Comparison of ENCODE assay signal across 20 mouse cellular contexts in genomic region chr11:102268520-102269244, GRCm38 (mm10). TPM values are rescaled to one million over a fixed set of nuclear protein-coding genes. Genes with fewer than 3 reads are reported as not detected.
DNase-seq lines count a peak whose midpoint lies in the region; ATAC-seq and TF ChIP-seq lines count a peak whose summit lies in the region.
"Had no signal": no experiment of that assay in that cellular context is flagged by ENCODE, and none has a peak within 500 bp of the region (broad histone marks: within the 10 kb centered on the region; RNA-seq: fewer than 3 reads in every experiment).

Asb16 (plus strand) TSS chr11:102268743.

- no peak within 1 kb of the TSS; the same call in 1 of the 2 replicates for H3K9ac ChIP-seq in heart, embryonic 14.5 days (ENCODE audit: low read length)
- H3K9ac ChIP-seq in neural tube, embryonic 14.5 days (replicated peaks; ENCODE audit: low read depth, low read length), result no peak within 1 kb of the TSS
- H3K9ac ChIP-seq in forebrain, postnatal 0 days, result no peak within 1 kb of the TSS
- H3K9ac ChIP-seq: kidney, embryonic 15.5 days; limb, embryonic 15.5 days; lung, embryonic 14.5 days had no signal

- peaks cover 7% of the 10 kb centered on the region; the same call in 1 of the 2 replicates for H3K36me3 ChIP-seq in heart, embryonic 14.5 days (ENCODE audit: control insufficient read depth, insufficient read depth, low read length)
- no peaks in the 10 kb centered on the region for H3K36me3 ChIP-seq in neural tube, embryonic 14.5 days (ENCODE audit: control insufficient read depth, insufficient read depth, low read length)
- no peaks in the 10 kb centered on the region for H3K36me3 ChIP-seq in forebrain, postnatal 0 days (ENCODE audit: insufficient read depth)
- H3K36me3 ChIP-seq: limb, embryonic 15.5 days had no signal

- no peaks in the 10 kb centered on the region for H3K27me3 ChIP-seq in heart, embryonic 14.5 days (ENCODE audit: control insufficient read depth, insufficient read depth, low read length)
- no peaks in the 10 kb centered on the region for H3K27me3 ChIP-seq in neural tube, embryonic 14.5 days (ENCODE audit: control insufficient read depth, insufficient read depth, low read length)
- H3K27me3 ChIP-seq in forebrain, postnatal 0 days (ENCODE audit: insufficient read depth, low read length), result no peaks in the 10 kb centered on the region
- H3K27me3 ChIP-seq: kidney, embryonic 15.5 days; limb, embryonic 15.5 days had no signal

- WGBS in heart, embryonic 14.5 days, result 84% methylated on average over 12 of the region's 12 CpGs
- 78% methylated on average over 12 of the region's 12 CpGs for WGBS in neural tube, embryonic 14.5 days
- WGBS in forebrain, postnatal 0 days, result 86% methylated on average over 12 of the region's 12 CpGs

- 0 out of 4 replicates have a peak within 1 kb of the TSS, but pooled peaks of 1 of the 2 experiments have one; percentile 19 for H3K27ac ChIP-seq in heart, embryonic 14.5 days (replicated peaks in 1 of 2; ENCODE audit: control insufficient read depth in 1 of 2, insufficient read depth in 1 of 2, low read depth in 2 of 2, low read length in 2 of 2)
- no peak within 1 kb of the TSS for H3K27ac ChIP-seq in neural tube, embryonic 14.5 days (ENCODE audit: low read depth, low read length)
- H3K27ac ChIP-seq in forebrain, postnatal 0 days (ENCODE audit: low read depth, low read length), result no peak within 1 kb of the TSS
- H3K27ac ChIP-seq: layer of hippocampus, adult 2 months; left cerebral cortex, adult 2 months; limb, embryonic 15.5 days had no signal

- DNase-seq in heart, adult 11 months, result no peak
- no peak for DNase-seq in neural tube, embryonic 10.5 days (ENCODE audit: extremely low spot score, low spot score)
- peak in 1 of 2 experiments; percentile 45 for DNase-seq in gastrocnemius, postnatal 36 days
- no peak for DNase-seq in forebrain, postnatal 0 days
- DNase-seq in c-Kit-positive CD71-positive TER-119-positive erythroid progenitor cells, embryonic 14.5 days (ENCODE audit: low spot score), result no peak
- DNase-seq: adrenal gland, adult 2 months; cerebellum, adult 2 months; heart, postnatal 4 days; lung, embryonic 14.5 days; right cerebral cortex, adult 18-20 months; thymus, postnatal 25 days had no signal

- no peak for TF ChIP-seq CTCF in forebrain, postnatal 0 days (IDR thresholded peaks at IDR 0.05; ENCODE audit: low read depth)

- peaks cover 12 to 16% of the 10 kb centered on the region in 2 experiments for H3K4me1 ChIP-seq in heart, embryonic 14.5 days (ENCODE audit: control insufficient read depth in 2 of 2, insufficient read depth in 2 of 2, low read length in 2 of 2)
- no peaks in the 10 kb centered on the region for H3K4me1 ChIP-seq in neural tube, embryonic 14.5 days (ENCODE audit: control insufficient read depth, insufficient read depth, low read length)
- H3K4me1 ChIP-seq in forebrain, postnatal 0 days (ENCODE audit: insufficient read depth), result no peaks in the 10 kb centered on the region

- H3K4me2 ChIP-seq in heart, embryonic 14.5 days (ENCODE audit: low read length), result 0 out of 2 replicates have a peak within 1 kb of the TSS, but pooled peaks have one; percentile 31
- H3K4me2 ChIP-seq in neural tube, embryonic 14.5 days (ENCODE audit: low read depth, low read length), result 0 out of 2 replicates have a peak within 1 kb of the TSS, but pooled peaks have one; percentile 12
- no peak within 1 kb of the TSS for H3K4me2 ChIP-seq in forebrain, postnatal 0 days (ENCODE audit: low read depth)

- H3K4me3 ChIP-seq in heart, embryonic 14.5 days (ENCODE audit: control insufficient read depth in 1 of 2, insufficient read depth in 1 of 2, low read depth in 1 of 2, low read length in 2 of 2), result no peak within 1 kb of the TSS
- no peak within 1 kb of the TSS for H3K4me3 ChIP-seq in neural tube, embryonic 14.5 days (ENCODE audit: low read depth, low read length)
- H3K4me3 ChIP-seq in forebrain, postnatal 0 days (ENCODE audit: low read depth, low read length), result no peak within 1 kb of the TSS
- H3K4me3 ChIP-seq: kidney, embryonic 15.5 days; layer of hippocampus, adult 2 months; left cerebral cortex, adult 2 months; limb, embryonic 15.5 days had no signal

- no peaks in the 10 kb centered on the region for H3K9me3 ChIP-seq in heart, embryonic 14.5 days (ENCODE audit: control insufficient read depth, low read length)
- no peaks in the 10 kb centered on the region for H3K9me3 ChIP-seq in neural tube, embryonic 14.5 days (ENCODE audit: control insufficient read depth, low read length)
- no peaks in the 10 kb centered on the region for H3K9me3 ChIP-seq in forebrain, postnatal 0 days (ENCODE audit: low read length)
- H3K9me3 ChIP-seq: G1E; kidney, embryonic 15.5 days; limb, embryonic 15.5 days had no signal

- intact Hi-C loops in gastrocnemius, postnatal 36 days (cut with DNase I), result loop anchor here (5.0 kb wide), 1 partner anchor 166 kb away; the partner anchor contains the start of gene Ppy

- no peak for ATAC-seq in heart, embryonic 14.5 days (ENCODE audit: insufficient number of reproducible peaks, insufficient read depth, low FRiP score, low read depth)
- ATAC-seq in neural tube, embryonic 14.5 days (ENCODE audit: low read depth), result no peak
- no peak for ATAC-seq in forebrain, postnatal 0 days
- ATAC-seq: inflammation-experienced regulatory T-cells, adult 6 months had no signal

RNA-seq across cellular contexts. Expression of gene Asb16, which starts in this region (rescaled TPM):
- 0.09 and 0.11 TPM in 2 replicates for polyA plus RNA-seq in heart, embryonic 14.5 days (2014; fragmentation: Nextera tagmentation; extraction: Ambion mirVana)
- polyA plus RNA-seq in neural tube, embryonic 14.5 days (2014; fragmentation: Nextera tagmentation; extraction: Ambion mirVana), result 0.12 and 0.23 TPM in 2 replicates
- total RNA-seq in gastrocnemius, postnatal 36 days (2021), result 10 to 100 TPM; 76.7 to 88.7 TPM
- total RNA-seq in forebrain, postnatal 0 days (2014; rRNA removed), result 0.54 and 1.4 TPM in 2 replicates
- polyA plus RNA-seq in forebrain, postnatal 0 days (2015; fragmentation: Nextera tagmentation; extraction: Ambion mirVana), result 0.11 TPM in 1 of 2 replicates, not detected in the other
- polyA plus RNA-seq: forebrain, embryonic 11.5 days; G1E; inflammation-experienced regulatory T-cells, adult 6 months had no signal

Comparison
In these comparisons a context has a peak if more than half of its experiments do, and no peak if none do; other contexts are left out.
1. RNA of gene Asb16 (total RNA-seq): 76.7 to 88.7 TPM in gastrocnemius, postnatal 36 days; 0.54 to 1.4 TPM in forebrain, postnatal 0 days; every median in the first group is over 10 times any median in the second.